7 mouse cellular contexts compared by ENCODE assay signal in genomic region chr4:147809966-147810304, GRCm38 (mm10). TPM values are rescaled to one million over a fixed set of nuclear protein-coding genes. Genes with fewer than 3 reads are reported as not detected.
A peak's percentile ranks its signal among the peaks of the same experiment; 100 is the strongest.
DNase-seq lines count a peak whose midpoint lies in the region; ATAC-seq and TF ChIP-seq lines count a peak whose summit lies in the region.
"Not testable (repeated sequence)": the region's sequence is repeated elsewhere in the genome, so short reads cannot be mapped to it uniquely, and the experiment has no call there.

No protein-coding gene starts in this region.

- peak overlapping the region; percentile 77 for H3K4me2 ChIP-seq in embryonic facial prominence, embryonic 13.5 days
- peak overlapping the region; percentile 70 for H3K4me2 ChIP-seq in limb, embryonic 15.5 days
- peak overlapping the region; percentile 58; the same call in 1 of the 2 replicates for H3K4me2 ChIP-seq in lung, postnatal 0 days (replicated peaks; ENCODE audit: low read depth, low read length)
- 0 out of 2 replicates have a peak overlapping the region, but pooled peaks have one; percentile 17 for H3K4me2 ChIP-seq in neural tube, embryonic 11.5 days (ENCODE audit: low read depth)

- not testable (repeated sequence) for H3K27me3 ChIP-seq in embryonic facial prominence, embryonic 13.5 days; hindbrain, embryonic 10.5 days (ENCODE audit: insufficient read depth, poor library complexity, severe bottlenecking); kidney, adult 2 months (replicated peaks; ENCODE audit: control insufficient read depth, insufficient read depth, low read length); limb, embryonic 15.5 days; lung, postnatal 0 days (replicated peaks; ENCODE audit: insufficient read depth, low read length); neural tube, embryonic 11.5 days (ENCODE audit: control insufficient read depth, insufficient read depth, low read length)

- H3K36me3 ChIP-seq in embryonic facial prominence, embryonic 13.5 days; kidney, adult 2 months (ENCODE audit: control insufficient read depth, insufficient read depth, low read length); limb, embryonic 15.5 days; lung, postnatal 0 days (ENCODE audit: insufficient read depth, low read length); neural tube, embryonic 11.5 days (ENCODE audit: control insufficient read depth, insufficient read depth, low read length): not testable (repeated sequence)
- peaks cover 10% of the 10 kb centered on the region for H3K36me3 ChIP-seq in hindbrain, embryonic 10.5 days

- WGBS in embryonic facial prominence, embryonic 13.5 days, result 50% methylated on average over 2 of the region's 2 CpGs
- 50% methylated on average over 2 of the region's 2 CpGs for WGBS in hindbrain, embryonic 10.5 days
- 42% methylated on average over 2 of the region's 2 CpGs for WGBS in kidney, adult 2 months
- 41% methylated on average over 2 of the region's 2 CpGs for WGBS in limb, embryonic 15.5 days
- 49% methylated on average over 2 of the region's 2 CpGs for WGBS in lung, postnatal 0 days
- WGBS in neural tube, embryonic 11.5 days, result 45% methylated on average over 2 of the region's 2 CpGs

- H3K9me3 ChIP-seq in embryonic facial prominence, embryonic 13.5 days; hindbrain, embryonic 10.5 days; limb, embryonic 15.5 days; lung, postnatal 0 days (ENCODE audit: low read length); neural tube, embryonic 11.5 days (ENCODE audit: control insufficient read depth, low read length): not testable (repeated sequence)

- TF ChIP-seq EP300 in lung, postnatal 0 days (IDR thresholded peaks at IDR 0.05), result not testable (repeated sequence)

- ATAC-seq in embryonic facial prominence, embryonic 13.5 days (ENCODE audit: insufficient number of reproducible peaks, insufficient read depth, low FRiP score, low TSS enrichment, low read depth); limb, embryonic 15.5 days (ENCODE audit: insufficient number of reproducible peaks, low FRiP score, low TSS enrichment, low read depth); lung, postnatal 0 days; neural tube, embryonic 11.5 days (ENCODE audit: insufficient read depth, low FRiP score, low TSS enrichment): not testable (repeated sequence)

- not testable (repeated sequence) for TF ChIP-seq CTCF in gastrocnemius, adult 2 months (IDR thresholded peaks at IDR 0.05); kidney, adult 2 months (conservative IDR thresholded peaks at IDR 0.05; ENCODE audit: insufficient read depth, insufficient read length, low read depth, low read length); lung, postnatal 0 days (IDR thresholded peaks at IDR 0.05)

- H3K9ac ChIP-seq in embryonic facial prominence, embryonic 13.5 days; limb, embryonic 15.5 days; lung, postnatal 0 days (replicated peaks; ENCODE audit: low read depth); neural tube, embryonic 11.5 days (ENCODE audit: low read length): not testable (repeated sequence)

- not testable (repeated sequence) for H3K27ac ChIP-seq in embryonic facial prominence, embryonic 13.5 days; hindbrain, embryonic 10.5 days; kidney, adult 2 months (ENCODE audit: insufficient read depth, low read depth, low read length); limb, embryonic 15.5 days; lung, postnatal 0 days (ENCODE audit: low read length); neural tube, embryonic 11.5 days (ENCODE audit: low read depth, low read length)
- peak overlapping the region; percentile 63 for H3K27ac ChIP-seq in gastrocnemius, adult 2 months

- intact Hi-C loops in gastrocnemius, adult 2 months (cut with DNase I), result not testable (repeated sequence)

- not testable (repeated sequence) for TF ChIP-seq POLR2A in kidney, adult 2 months (IDR thresholded peaks at IDR 0.05; ENCODE audit: low read depth, low read length)

- peak overlapping the region; percentile 52 for H3K4me3 ChIP-seq in embryonic facial prominence, embryonic 13.5 days
- peak overlapping the region; percentile 67 for H3K4me3 ChIP-seq in gastrocnemius, adult 2 months
- H3K4me3 ChIP-seq in hindbrain, embryonic 10.5 days, result peak overlapping the region; percentile 61
- H3K4me3 ChIP-seq in kidney, adult 2 months (ENCODE audit: insufficient read depth, low read depth, low read length), result peak overlapping the region; percentile 62
- H3K4me3 ChIP-seq in limb, embryonic 15.5 days, result peak overlapping the region; percentile 49
- peak overlapping the region; percentile 49; the same call in 1 of the 2 replicates for H3K4me3 ChIP-seq in lung, postnatal 0 days (ENCODE audit: low read depth, low read length)
- H3K4me3 ChIP-seq in neural tube, embryonic 11.5 days (ENCODE audit: low read depth, low read length), result not testable (repeated sequence)

- H3K4me1 ChIP-seq in embryonic facial prominence, embryonic 13.5 days; hindbrain, embryonic 10.5 days (replicated peaks); kidney, adult 2 months (ENCODE audit: control insufficient read depth, insufficient read depth, low read length); limb, embryonic 15.5 days; lung, postnatal 0 days (ENCODE audit: insufficient read depth, low read depth, low read length); neural tube, embryonic 11.5 days (ENCODE audit: control insufficient read depth, insufficient read depth, low read length): not testable (repeated sequence)

- not testable (repeated sequence) for DNase-seq in gastrocnemius, adult 2 months; kidney, adult 2 months; lung, postnatal 0 days (ENCODE audit: low spot score); neural tube, embryonic 11.5 days (ENCODE audit: low spot score)
- peak; percentile 3 for DNase-seq in hindbrain, embryonic 10.5 days (ENCODE audit: low spot score)

RNA-seq across cellular contexts. Expression of gene Zfp984, which starts 0.3 kb away (rescaled TPM):
- 7.6 TPM in 2 replicates for polyA plus RNA-seq in embryonic facial prominence, embryonic 13.5 days (2015; fragmentation: Nextera tagmentation; extraction: Ambion mirVana)
- 1 to 10 TPM; 1.1 TPM for total RNA-seq in gastrocnemius, adult 2 months (2021)
- 4.6 and 6.4 TPM in 2 replicates for polyA plus RNA-seq in hindbrain, embryonic 10.5 days (2016; fragmentation: Nextera tagmentation; extraction: Ambion mirVana)
- 0.30 and 0.70 TPM in 2 replicates for polyA plus RNA-seq in kidney, adult 2 months (2012; rRNA removed)
- 6.7 and 7.7 TPM in 2 replicates for polyA plus RNA-seq in limb, embryonic 15.5 days (2015; fragmentation: Nextera tagmentation; extraction: Ambion mirVana)
- polyA plus RNA-seq in lung, postnatal 0 days (2015; fragmentation: Nextera tagmentation; extraction: Ambion mirVana), result 6.8 and 8.0 TPM in 2 replicates
- polyA plus RNA-seq in neural tube, embryonic 11.5 days (2014; fragmentation: Nextera tagmentation; extraction: Ambion mirVana), result 7.2 and 7.5 TPM in 2 replicates

RNA-seq across cellular contexts. Expression of gene Zfp933, which starts 38.2 kb away (rescaled TPM):
- 7.9 and 8.6 TPM in 2 replicates for polyA plus RNA-seq in embryonic facial prominence, embryonic 13.5 days (2015; fragmentation: Nextera tagmentation; extraction: Ambion mirVana)
- 1 to 10 TPM; 8.6 to 9.5 TPM for total RNA-seq in gastrocnemius, adult 2 months (2021)
- polyA plus RNA-seq in hindbrain, embryonic 10.5 days (2016; fragmentation: Nextera tagmentation; extraction: Ambion mirVana), result 4.4 and 5.1 TPM in 2 replicates
- 0.90 and 1.2 TPM in 2 replicates for polyA plus RNA-seq in kidney, adult 2 months (2012; rRNA removed)
- 5.0 and 5.4 TPM in 2 replicates for polyA plus RNA-seq in limb, embryonic 15.5 days (2015; fragmentation: Nextera tagmentation; extraction: Ambion mirVana)
- 3.6 and 4.8 TPM in 2 replicates for polyA plus RNA-seq in lung, postnatal 0 days (2015; fragmentation: Nextera tagmentation; extraction: Ambion mirVana)
- polyA plus RNA-seq in neural tube, embryonic 11.5 days (2014; fragmentation: Nextera tagmentation; extraction: Ambion mirVana), result 5.0 and 5.8 TPM in 2 replicates

RNA-seq across cellular contexts. Expression of gene Miip, which starts 58.7 kb away (rescaled TPM):
- polyA plus RNA-seq in embryonic facial prominence, embryonic 13.5 days (2015; fragmentation: Nextera tagmentation; extraction: Ambion mirVana), result 46.1 and 51.3 TPM in 2 replicates
- 1 to 10 TPM; 5.1 to 5.5 TPM for total RNA-seq in gastrocnemius, adult 2 months (2021)
- polyA plus RNA-seq in hindbrain, embryonic 10.5 days (2016; fragmentation: Nextera tagmentation; extraction: Ambion mirVana), result 67.6 and 69.3 TPM in 2 replicates
- polyA plus RNA-seq in kidney, adult 2 months (2012; rRNA removed), result 27.7 and 35.6 TPM in 2 replicates
- 30.8 and 36.3 TPM in 2 replicates for polyA plus RNA-seq in limb, embryonic 15.5 days (2015; fragmentation: Nextera tagmentation; extraction: Ambion mirVana)
- 28.5 and 28.6 TPM in 2 replicates for polyA plus RNA-seq in lung, postnatal 0 days (2015; fragmentation: Nextera tagmentation; extraction: Ambion mirVana)
- 35.1 and 37.2 TPM in 2 replicates for polyA plus RNA-seq in neural tube, embryonic 11.5 days (2014; fragmentation: Nextera tagmentation; extraction: Ambion mirVana)

RNA-seq across cellular contexts. Expression of gene Fv1, which starts 58.8 kb away (rescaled TPM):
- 13.8 and 14.9 TPM in 2 replicates for polyA plus RNA-seq in embryonic facial prominence, embryonic 13.5 days (2015; fragmentation: Nextera tagmentation; extraction: Ambion mirVana)
- 1 to 10 TPM; 7.3 to 7.7 TPM for total RNA-seq in gastrocnemius, adult 2 months (2021)
- 13.5 and 15.8 TPM in 2 replicates for polyA plus RNA-seq in hindbrain, embryonic 10.5 days (2016; fragmentation: Nextera tagmentation; extraction: Ambion mirVana)
- polyA plus RNA-seq in kidney, adult 2 months (2012; rRNA removed), result 1.0 and 1.4 TPM in 2 replicates
- 8.9 and 9.4 TPM in 2 replicates for polyA plus RNA-seq in limb, embryonic 15.5 days (2015; fragmentation: Nextera tagmentation; extraction: Ambion mirVana)
- polyA plus RNA-seq in lung, postnatal 0 days (2015; fragmentation: Nextera tagmentation; extraction: Ambion mirVana), result 1.9 and 2.4 TPM in 2 replicates
- polyA plus RNA-seq in neural tube, embryonic 11.5 days (2014; fragmentation: Nextera tagmentation; extraction: Ambion mirVana), result 12.7 and 15.4 TPM in 2 replicates

Comparison
In these comparisons a context has a peak if more than half of its experiments do, and no peak if none do; other contexts are left out.
1. H3K4me2 ChIP-seq: peak in every context shown above with its lines; median percentile 77 in embryonic facial prominence, embryonic 13.5 days; 70 in limb, embryonic 15.5 days; 58 in lung, postnatal 0 days; 17 in neural tube, embryonic 11.5 days.